ENCODE assay signal across 9 mouse cellular contexts in genomic region chr5:23434598-23435481, GRCm38 (mm10). TPM values are rescaled to one million over a fixed set of nuclear protein-coding genes. Genes with fewer than 3 reads are reported as not detected.
DNase-seq lines count a peak whose midpoint lies in the region; ATAC-seq and TF ChIP-seq lines count a peak whose summit lies in the region.
"Had no signal": no experiment of that assay in that cellular context is flagged by ENCODE, and none has a peak within 500 bp of the region (broad histone marks: within the 10 kb centered on the region; RNA-seq: fewer than 3 reads in every experiment).

No protein-coding gene starts in this region.

- peak overlapping the region; percentile 93 for H3K27ac ChIP-seq in embryonic facial prominence, embryonic 11.5 days (replicated peaks; ENCODE audit: low read depth, low read length)
- H3K27ac ChIP-seq in kidney, adult 2 months (ENCODE audit: insufficient read depth, low read depth, low read length) = peak overlapping the region; percentile 100
- H3K27ac ChIP-seq in limb, embryonic 15.5 days = peak overlapping the region; percentile 100
- peak overlapping the region; percentile 99 for H3K27ac ChIP-seq in midbrain, embryonic 15.5 days
- H3K27ac ChIP-seq in spleen, adult 2 months (ENCODE audit: insufficient read depth, low read length) = peak overlapping the region; percentile 98

- peak; percentile 64 for DNase-seq in layer of hippocampus, adult 11-12 months (ENCODE audit: low spot score)
- no peak for DNase-seq in layer of hippocampus, adult 9-10 months (ENCODE audit: low spot score)
- peak; percentile 72 for DNase-seq in embryonic facial prominence, embryonic 11.5 days (ENCODE audit: low spot score)
- peak; percentile 78 to 84 for DNase-seq in heart, adult 18-20 months
- DNase-seq in kidney, adult 2 months = peak; percentile 75
- peak in 1 of 2 experiments; percentile 47 for DNase-seq in spleen, adult 2 months (ENCODE audit: low read depth in 1 of 2, low spot score in 2 of 2)

- peak overlapping the region; percentile 78 for H3K4me2 ChIP-seq in embryonic facial prominence, embryonic 11.5 days (ENCODE audit: low read depth, low read length)
- H3K4me2 ChIP-seq in limb, embryonic 15.5 days = peak overlapping the region; percentile 51
- H3K4me2 ChIP-seq in midbrain, embryonic 15.5 days = peak overlapping the region; percentile 80

- no peaks in the 10 kb centered on the region for H3K9me3 ChIP-seq in embryonic facial prominence, embryonic 11.5 days (replicated peaks; ENCODE audit: control insufficient read depth, low read length)
- H3K9me3 ChIP-seq in limb, embryonic 15.5 days = no peaks in the 10 kb centered on the region
- H3K9me3 ChIP-seq in midbrain, embryonic 15.5 days = no peaks in the 10 kb centered on the region

- peak overlapping the region; percentile 95 for H3K4me3 ChIP-seq in embryonic facial prominence, embryonic 11.5 days (ENCODE audit: low read depth, low read length)
- peak overlapping the region; percentile 97 for H3K4me3 ChIP-seq in kidney, adult 2 months (ENCODE audit: insufficient read depth, low read depth, low read length)
- H3K4me3 ChIP-seq in limb, embryonic 15.5 days = peak overlapping the region; percentile 92
- peak overlapping the region; percentile 63 for H3K4me3 ChIP-seq in midbrain, embryonic 15.5 days
- peak overlapping the region; percentile 93 for H3K4me3 ChIP-seq in spleen, adult 2 months (ENCODE audit: extremely low read depth, insufficient read depth, insufficient read length)

- H3K9ac ChIP-seq in embryonic facial prominence, embryonic 11.5 days (replicated peaks; ENCODE audit: low read length) = peak overlapping the region; percentile 82
- H3K9ac ChIP-seq in limb, embryonic 15.5 days = peak overlapping the region; percentile 97
- peak overlapping the region; percentile 94 for H3K9ac ChIP-seq in midbrain, embryonic 15.5 days

- WGBS in embryonic facial prominence, embryonic 11.5 days = under 1% methylated on average over 45 of the region's 46 CpGs
- WGBS in kidney, adult 2 months = under 1% methylated on average over 46 of the region's 46 CpGs
- under 1% methylated on average over 46 of the region's 46 CpGs for WGBS in limb, embryonic 15.5 days
- under 1% methylated on average over 46 of the region's 46 CpGs for WGBS in midbrain, embryonic 15.5 days
- WGBS in spleen, adult 2 months = 1% methylated on average over 46 of the region's 46 CpGs

- ATAC-seq in embryonic facial prominence, embryonic 11.5 days (replicated peaks; ENCODE audit: insufficient number of reproducible peaks, low FRiP score, low TSS enrichment, low read depth) = peak; percentile 2
- ATAC-seq in limb, embryonic 15.5 days (ENCODE audit: insufficient number of reproducible peaks, low FRiP score, low TSS enrichment, low read depth) = no peak
- no peak; the same call in 1 of the 2 replicates for ATAC-seq in midbrain, embryonic 15.5 days (replicated peaks)

- H3K36me3 ChIP-seq in embryonic facial prominence, embryonic 11.5 days (replicated peaks; ENCODE audit: control insufficient read depth, insufficient read depth, low read depth, low read length) = no peaks in the 10 kb centered on the region
- no peaks in the 10 kb centered on the region for H3K36me3 ChIP-seq in kidney, adult 2 months (ENCODE audit: control insufficient read depth, insufficient read depth, low read length)
- no peaks in the 10 kb centered on the region for H3K36me3 ChIP-seq in limb, embryonic 15.5 days
- no peaks in the 10 kb centered on the region for H3K36me3 ChIP-seq in midbrain, embryonic 15.5 days (replicated peaks)
- H3K36me3 ChIP-seq in spleen, adult 2 months (ENCODE audit: control insufficient read depth, insufficient read depth, low read length) = no peaks in the 10 kb centered on the region

- H3K27me3 ChIP-seq in embryonic facial prominence, embryonic 11.5 days (ENCODE audit: control insufficient read depth, insufficient read depth, low read length) = no peaks in the 10 kb centered on the region
- no peaks in the 10 kb centered on the region for H3K27me3 ChIP-seq in kidney, adult 2 months (replicated peaks; ENCODE audit: control insufficient read depth, insufficient read depth, low read length)
- H3K27me3 ChIP-seq in limb, embryonic 15.5 days = no peaks in the 10 kb centered on the region
- no peaks in the 10 kb centered on the region for H3K27me3 ChIP-seq in midbrain, embryonic 15.5 days (replicated peaks)
- H3K27me3 ChIP-seq in spleen, adult 2 months (ENCODE audit: control insufficient read depth, insufficient read depth, low read length) = no peaks in the 10 kb centered on the region
- H3K27me3 ChIP-seq: Patski had no signal

- no peaks in the 10 kb centered on the region for H3K4me1 ChIP-seq in embryonic facial prominence, embryonic 11.5 days (ENCODE audit: control insufficient read depth, insufficient read depth, low read length)
- peaks cover 3% of the 10 kb centered on the region; the same call in 1 of the 2 replicates for H3K4me1 ChIP-seq in kidney, adult 2 months (ENCODE audit: control insufficient read depth, insufficient read depth, low read length)
- H3K4me1 ChIP-seq in limb, embryonic 15.5 days = peaks cover 12% of the 10 kb centered on the region; the same call in 1 of the 2 replicates
- peaks cover 23% of the 10 kb centered on the region for H3K4me1 ChIP-seq in midbrain, embryonic 15.5 days
- H3K4me1 ChIP-seq in spleen, adult 2 months (ENCODE audit: control insufficient read depth, insufficient read depth, insufficient read length) = peaks cover 2% of the 10 kb centered on the region; the same call in 1 of the 2 replicates

- no peak for TF ChIP-seq POLR2A in kidney, adult 2 months (IDR thresholded peaks at IDR 0.05; ENCODE audit: low read depth, low read length)
- TF ChIP-seq POLR2A in spleen, adult 2 months (IDR thresholded peaks at IDR 0.05; ENCODE audit: low read depth, low read length) = 0 out of 2 replicates have a peak, but pooled peaks have one; percentile 24

- no peak for TF ChIP-seq CTCF in kidney, adult 2 months (conservative IDR thresholded peaks at IDR 0.05; ENCODE audit: insufficient read depth, insufficient read length, low read depth, low read length)
- TF ChIP-seq CTCF in spleen, adult 2 months (IDR thresholded peaks at IDR 0.05; ENCODE audit: extremely low read depth, insufficient read depth, insufficient read length, insufficient replicate concordance) = no peak

RNA-seq across cellular contexts. Expression of gene Kmt2e, which starts 0.6 kb away (rescaled TPM):
- polyA plus RNA-seq in embryonic facial prominence, embryonic 11.5 days (2014; fragmentation: Nextera tagmentation; extraction: Ambion mirVana) = 92.1 and 92.6 TPM in 2 replicates
- total RNA-seq in heart, adult 18-20 months (2021) = 10 to 100 TPM; 40.6 to 45.0 TPM
- 18.8 and 19.8 TPM in 2 replicates for polyA plus RNA-seq in kidney, adult 2 months (2012; rRNA removed)
- polyA plus RNA-seq in limb, embryonic 15.5 days (2015; fragmentation: Nextera tagmentation; extraction: Ambion mirVana) = 105 and 109 TPM in 2 replicates
- 181 and 182 TPM in 2 replicates for polyA plus RNA-seq in midbrain, embryonic 15.5 days (2015; fragmentation: Nextera tagmentation; extraction: Ambion mirVana)
- polyA plus RNA-seq in spleen, adult 2 months (2012; rRNA removed) = 23.3 and 25.3 TPM in 2 replicates
